Mouse (Mus musculus) MEL (cell line): ENCODE data around the gene Rif1. TPM values are rescaled to one million over a fixed set of nuclear protein-coding genes. Genes with fewer than 3 reads are reported as not detected.

Source experiments
- DNase-seq: peaks from one replicate; pipeline ENCODE4 v3.0.0; 2011; ENCODE audit warnings: low read depth, low spot score
- H3K27ac ChIP-seq: 2 replicates; pipeline ENCODE4 v1.5.1; 2012; ENCODE audit warnings: low read depth, mild to moderate bottlenecking, control low read depth, low read length, moderate library complexity; ENCODE audit not compliant: control insufficient read depth
- H3K27me3 ChIP-seq, 2 experiments: fragments of 150-350 bp in 1 of 2; sonication (generic) in 1 of 2; 2 replicates each; pipeline ENCODE4 v1.6.1; 2012; ENCODE audit warnings: low read length in 2 of 2, mild to moderate bottlenecking in 2 of 2, improper control_type of control experiment in 1 of 2, moderate library complexity in 1 of 2; ENCODE audit not compliant: insufficient read depth in 2 of 2, control insufficient read depth in 1 of 2
- H3K36me3 ChIP-seq, 2 experiments: 2 replicates each; pipeline ENCODE4 v1.6.1; 2012 to 2014; ENCODE audit warnings: low read length in 2 of 2, improper control_type of control experiment in 1 of 2, inconsistent platforms in 1 of 2, mild to moderate bottlenecking in 1 of 2; ENCODE audit not compliant: insufficient read depth in 2 of 2, control insufficient read depth in 1 of 2
- H3K4me1 ChIP-seq, 2 experiments: fragments of 150-350 bp in 1 of 2; sonication (generic) in 1 of 2; 2 replicates each; pipeline ENCODE4 v1.6.1; 2012; ENCODE audit warnings: low read length in 2 of 2, improper control_type of control experiment in 1 of 2, mild to moderate bottlenecking in 1 of 2; ENCODE audit not compliant: insufficient read depth in 2 of 2, control insufficient read depth in 1 of 2
- H3K4me3 ChIP-seq, 2 experiments: fragments of 150-350 bp in 1 of 2; sonication (generic) in 1 of 2; 2 replicates each; pipeline ENCODE4 v1.5.1; 2012; ENCODE audit warnings: low read depth in 2 of 2, low read length in 2 of 2, mild to moderate bottlenecking in 2 of 2, moderate library complexity in 2 of 2, control low read depth in 1 of 2, improper control_type of control experiment in 1 of 2; ENCODE audit not compliant: control insufficient read depth in 1 of 2, insufficient read depth in 1 of 2
- H3K79me2 ChIP-seq: 2 replicates; pipeline ENCODE4 v1.6.1; 2012; ENCODE audit warnings: mild to moderate bottlenecking, low read length, moderate library complexity; ENCODE audit not compliant: control insufficient read depth, poor library complexity, insufficient read depth
- H3K9ac ChIP-seq: 2 replicates; pipeline ENCODE4 v1.6.1; 2012; ENCODE audit warnings: low read depth, mild to moderate bottlenecking, control low read depth, low read length, moderate library complexity; ENCODE audit not compliant: control insufficient read depth, poor library complexity, severe bottlenecking
- H3K9me3 ChIP-seq: fragments of 150-350 bp; sonication (generic); replicated peaks from 2 replicates; pipeline ENCODE4 v1.6.1; 2012; ENCODE audit warnings: mild to moderate bottlenecking, low read length, improper control_type of control experiment, moderate library complexity; ENCODE audit not compliant: insufficient read depth
- BHLHE40 ChIP-seq: IDR thresholded peaks from 2 replicates; pipeline ENCODE4 v1.6.1; 2012; ENCODE audit warnings: low read depth, mild to moderate bottlenecking, inconsistent platforms, low read length, improper control_type of control experiment, borderline replicate concordance
- CHD2 ChIP-seq: IDR thresholded peaks from 2 replicates; pipeline ENCODE4 v1.6.1; 2011; ENCODE audit warnings: low read length, improper control_type of control experiment
- CTCF ChIP-seq, 3 experiments: IDR thresholded peaks in 2 of 3; conservative IDR thresholded peaks in 1 of 3; 2 replicates each; pipeline ENCODE4 v1.5.1; 2011 to 2012; ENCODE audit warnings: low read length in 3 of 3, low read depth in 2 of 3, mild to moderate bottlenecking in 2 of 3, improper control_type of control experiment in 1 of 3, inconsistent platforms in 1 of 3, mixed read lengths in 1 of 3, moderate library complexity in 1 of 3; ENCODE audit not compliant: control insufficient read depth in 1 of 3, insufficient read depth in 1 of 3, poor library complexity in 1 of 3, severe bottlenecking in 1 of 3
- ELF1 ChIP-seq: IDR thresholded peaks from 2 replicates; pipeline ENCODE4 v1.6.1; 2014; ENCODE audit warnings: low read depth, mild to moderate bottlenecking, inconsistent platforms, low read length, improper control_type of control experiment, moderate library complexity
- EP300 ChIP-seq, 2 experiments: IDR thresholded peaks; 2 replicates each; pipeline ENCODE4 v1.6.1; 2011; ENCODE audit warnings: improper control_type of control experiment in 2 of 2, low read length in 2 of 2, low read depth in 1 of 2, mild to moderate bottlenecking in 1 of 2
- KAT2A ChIP-seq: conservative IDR thresholded peaks from 2 replicates; pipeline ENCODE4 v1.6.1; 2012; ENCODE audit warnings: low read depth, low read length, improper control_type of control experiment, inconsistent platforms
- MAZ ChIP-seq: IDR thresholded peaks from 2 replicates; pipeline ENCODE4 v1.6.1; 2012; ENCODE audit warnings: low read depth, mild to moderate bottlenecking, inconsistent platforms, low read length, improper control_type of control experiment
- MYB ChIP-seq: IDR thresholded peaks from 2 replicates; pipeline ENCODE4 v1.6.1; 2011; ENCODE audit warnings: mild to moderate bottlenecking, low read depth, low read length, improper control_type of control experiment
- NELFE ChIP-seq: IDR thresholded peaks from 2 replicates; pipeline ENCODE4 v1.6.1; 2011; ENCODE audit warnings: low read depth, low read length, improper control_type of control experiment
- NRF1 ChIP-seq: IDR thresholded peaks from 2 replicates; pipeline ENCODE4 v1.6.1; 2014; ENCODE audit warnings: low read depth, mild to moderate bottlenecking, inconsistent platforms, low read length, improper control_type of control experiment, moderate library complexity; ENCODE audit not compliant: poor library complexity, insufficient read depth, severe bottlenecking
- POLR2A ChIP-seq, 2 experiments: IDR thresholded peaks; 2 replicates each; pipeline ENCODE4 v1.6.1; 2011 to 2012; ENCODE audit warnings: low read length in 2 of 2, mild to moderate bottlenecking in 2 of 2, control low read depth in 1 of 2, improper control_type of control experiment in 1 of 2, low read depth in 1 of 2, moderate library complexity in 1 of 2; ENCODE audit not compliant: control insufficient read depth in 1 of 2, insufficient read depth in 1 of 2, poor library complexity in 1 of 2
- POLR2AphosphoS2 ChIP-seq: IDR thresholded peaks from 2 replicates; pipeline ENCODE4 v1.6.1; 2011; ENCODE audit warnings: low read length, improper control_type of control experiment
- RCOR1 ChIP-seq: IDR thresholded peaks from 2 replicates; pipeline ENCODE4 v1.6.1; 2012; ENCODE audit warnings: low read depth, mild to moderate bottlenecking, inconsistent platforms, low read length, improper control_type of control experiment
- TAL1 ChIP-seq: IDR thresholded peaks from 2 replicates; pipeline ENCODE4 v1.6.1; 2012; ENCODE audit warnings: mild to moderate bottlenecking, inconsistent platforms, low read length, moderate library complexity, mixed read lengths
- TBP ChIP-seq: IDR thresholded peaks from 2 replicates; pipeline ENCODE4 v1.8.0; 2011; ENCODE audit warnings: low read depth, low read length, improper control_type of control experiment
- TCF12 ChIP-seq: IDR thresholded peaks from 2 replicates; pipeline ENCODE4 v1.6.1; 2014; ENCODE audit warnings: low read depth, mild to moderate bottlenecking, inconsistent platforms, low read length, improper control_type of control experiment, moderate library complexity
- UBTF ChIP-seq: IDR thresholded peaks from 2 replicates; pipeline ENCODE4 v1.6.1; 2012; ENCODE audit warnings: low read depth, mild to moderate bottlenecking, inconsistent platforms, low read length, improper control_type of control experiment, moderate library complexity, borderline replicate concordance; ENCODE audit not compliant: insufficient read depth
- USF2 ChIP-seq, 2 experiments: IDR thresholded peaks; 2 replicates each; pipeline ENCODE4 v1.6.1; 2011 to 2012; ENCODE audit warnings: improper control_type of control experiment in 2 of 2, low read length in 2 of 2, borderline replicate concordance in 1 of 2, inconsistent platforms in 1 of 2, low read depth in 1 of 2, mild to moderate bottlenecking in 1 of 2; ENCODE audit not compliant: insufficient read depth in 1 of 2
- polyA plus RNA-seq, 2 experiments: library from polyadenylated mRNA; stranded (reverse) in 1 of 2; unstranded in 1 of 2; fragments of >175 nt in 1 of 2; fragments of >200 nt in 1 of 2; gene quantifications; 2 replicates each; pipeline versions ENCODE4 v1.2.1 to v1.2.4; 2012; ENCODE audit warnings: low replicate concordance in 2 of 2, low read depth in 1 of 2; ENCODE audit not compliant: insufficient read length in 2 of 2, insufficient read depth in 1 of 2, missing spikeins in 1 of 2
- total RNA-seq: library from RNA; depleted of rRNA; stranded (reverse); fragments of 300-350 nt; gene quantifications from 2 replicates; pipeline ENCODE4 v1.2.3, GENCODE M21; 2012

Rif1 gene
- total and polyA plus RNA-seq, 3 experiments, result 31.7 to 247 (median 44.3) TPM

GRCm38 (mm10) chr2:52055616-52056015 is 17.0 kb upstream of the Rif1 start:
- no peak overlapping the region for H3K4me3 ChIP-seq
- no peak for DNase-seq
- no peak overlapping the region for H3K9ac ChIP-seq
- no peaks in the 10 kb centered on the region for H3K9me3 ChIP-seq
- H3K79me2 ChIP-seq, result no peaks in the 10 kb centered on the region
- no peak overlapping the region for H3K27ac ChIP-seq
- TF ChIP-seq NRF1 (no peak), MYB (no peak), POLR2AphosphoS2 (no peak)
- TF ChIP-seq, all 39 proteins: peak for 0
- Histone ChIP-seq H3K4me1 (no peaks in the 10 kb centered on the region), H3K36me3 (no peaks in the 10 kb centered on the region; a peak in 1 of 4 replicates), H3K27me3 (peaks cover 0 to 3% of the 10 kb centered on the region in 2 experiments)

- Histone ChIP-seq H3K36me3 (no peaks in the 10 kb centered on the region; a peak in 1 of 4 replicates), H3K9ac (no peak overlapping the region), H3K27me3 (peaks cover 0 to 2% of the 10 kb centered on the region in 2 experiments; a peak in 3 of 4 replicates), H3K4me3 (no peak overlapping the region), H3K27ac (no peak overlapping the region), H3K79me2 (no peaks in the 10 kb centered on the region)
- no peak for DNase-seq
- no peak for TF ChIP-seq USF2 (IDR thresholded peaks at IDR 0.05; ENCODE audit: borderline replicate concordance in 1 of 2, insufficient read depth in 1 of 2, low read depth in 1 of 2, low read length in 2 of 2)
- TF ChIP-seq NELFE, result no peak
- no peak for TF ChIP-seq TAL1
- TF ChIP-seq ELF1, result no peak
- no peak for TF ChIP-seq POLR2A (IDR thresholded peaks at IDR 0.05; ENCODE audit: control insufficient read depth in 1 of 2, insufficient read depth in 1 of 2, low read depth in 1 of 2, low read length in 2 of 2, poor library complexity in 1 of 2)
- TF ChIP-seq MAZ, result no peak
- TF ChIP-seq CTCF (IDR thresholded peaks at IDR 0.05 in 2 of 3, conservative IDR thresholded peaks at IDR 0.05 in 1 of 3; ENCODE audit: control insufficient read depth in 1 of 3, insufficient read depth in 1 of 3, low read depth in 2 of 3, low read length in 3 of 3, poor library complexity in 1 of 3, severe bottlenecking in 1 of 3), result no peak
- no peak for TF ChIP-seq UBTF
- TF ChIP-seq NRF1, result no peak
- TF ChIP-seq CHD2, result no peak
- no peak for TF ChIP-seq BHLHE40
- no peak for TF ChIP-seq EP300 (IDR thresholded peaks at IDR 0.05; ENCODE audit: low read depth in 1 of 2, low read length in 2 of 2)
- TF ChIP-seq RCOR1, result no peak
- TF ChIP-seq KAT2A, result no peak
- TF ChIP-seq TBP, result no peak
- no peak for TF ChIP-seq MYB
- no peak for TF ChIP-seq TCF12
- TF ChIP-seq, all 39 proteins: peak for 0
- no peaks in the 10 kb centered on the region for H3K4me1 ChIP-seq
- no peaks in the 10 kb centered on the region for H3K9me3 ChIP-seq
Observed at GRCm38 (mm10) chr2:52057099-52057498, 15.5 kb upstream of the Rif1 start.
